Mouse (Mus musculus): ENCODE measurements around the gene BC049715. TPM values are rescaled to one million over a fixed set of nuclear protein-coding genes. Genes with fewer than 3 reads are reported as not detected.

Gene BC049715
- total RNA-seq, 2 experiments from 2014 or later: 0.27 to 0.36 TPM

- DNase-seq: no peak
- intact Hi-C loops (cut with DNase I): no loop called here
Observed at GRCm38 (mm10) chr6:136807395-136808013, 19.9 kb upstream of the BC049715 start.

- intact Hi-C loops (cut with DNase I): no loop called here
- peak; percentile 98 to 99 for DNase-seq
Observed at GRCm38 (mm10) chr6:136808014-136808417, 19.4 kb upstream of the BC049715 start, which contains the start of gene H2afj. TSS of gene H2afj (plus strand) at chr6:136808244.

- intact Hi-C loops (cut with DNase I): no loop called here
- DNase-seq: peak; percentile 38 to 58
Observed at GRCm38 (mm10) chr6:136808631-136809046, 18.8 kb upstream of the BC049715 start.

GRCm38 (mm10) chr6:136809077-136809476 lies 18.3 kb upstream of the BC049715 start:
- peak; percentile 45 to 55 for DNase-seq

GRCm38 (mm10) chr6:136809673-136810072 lies 17.8 kb upstream of the BC049715 start:
- intact Hi-C loops (cut with DNase I): no loop called here
- no peak for DNase-seq

More at GRCm38 (mm10) chr6:136809077-136809476, 18.3 kb upstream of the BC049715 start:
- intact Hi-C loops (cut with DNase I): no loop called here

- no peak for DNase-seq
- intact Hi-C loops (cut with DNase I): no loop called here
Observed at GRCm38 (mm10) chr6:136811196-136811595, 16.2 kb upstream of the BC049715 start.

GRCm38 (mm10) chr6:136813117-136813516 lies 14.3 kb upstream of the BC049715 start:
- intact Hi-C loops (cut with DNase I): no loop called here

GRCm38 (mm10) chr6:136815381-136815780 lies 12.0 kb upstream of the BC049715 start:
- intact Hi-C loops (cut with DNase I): no loop called here
- no peak for DNase-seq

More at GRCm38 (mm10) chr6:136813117-136813516, 14.3 kb upstream of the BC049715 start:
- no peak for DNase-seq

GRCm38 (mm10) chr6:136816826-136817225 lies 10.6 kb upstream of the BC049715 start:
- intact Hi-C loops (cut with DNase I): no loop called here
- no peak for DNase-seq

- intact Hi-C loops (cut with DNase I): no loop called here
- no peak for DNase-seq
Observed at GRCm38 (mm10) chr6:136817549-136817948, 9.9 kb upstream of the BC049715 start.

- intact Hi-C loops (cut with DNase I): loop anchor here (10.0 kb wide), 1 partner anchor 1896 kb away; the partner anchor contains the start of gene Cdkn1b
- no peak for DNase-seq
Observed at GRCm38 (mm10) chr6:136820381-136820780, 7.0 kb upstream of the BC049715 start.

GRCm38 (mm10) chr6:136821086-136821485 lies 6.3 kb upstream of the BC049715 start:
- intact Hi-C loops (cut with DNase I): loop anchor here (10.0 kb wide), 1 partner anchor 1896 kb away; the partner anchor contains the start of gene Cdkn1b
- DNase-seq: no peak

GRCm38 (mm10) chr6:136824987-136825386 lies 2.4 kb upstream of the BC049715 start:
- intact Hi-C loops (cut with DNase I): loop anchor here (10.0 kb wide), 1 partner anchor 1900 kb away; the partner anchor contains the start of gene Cdkn1b
- DNase-seq: no peak

- no peak for DNase-seq
Observed at GRCm38 (mm10) chr6:136827116-136827515, 310 bp upstream of the BC049715 start.

GRCm38 (mm10) chr6:136827881-136828561 lies 595 bp downstream of the BC049715 start, which contains the start of gene Wbp11:
TSS of gene Wbp11 (minus strand) at chr6:136828233.
- intact Hi-C loops (cut with DNase I): loop anchor here (1.0 to 10.0 kb wide), 2 partner anchors 24 to 1903 kb away; partner anchors contain the start of genes Cdkn1b and Hist4h4
- peak; percentile 94 to 95 for DNase-seq

More at GRCm38 (mm10) chr6:136827116-136827515, 310 bp upstream of the BC049715 start:
- intact Hi-C loops (cut with DNase I): loop anchor here (1.0 to 10.0 kb wide), 2 partner anchors 23 to 1902 kb away; partner anchors contain the start of genes Cdkn1b and Hist4h4

- no peak for DNase-seq
- intact Hi-C loops (cut with DNase I): loop anchor here (10.0 kb wide), 1 partner anchor 1904 kb away; the partner anchor contains the start of gene Cdkn1b
Observed at GRCm38 (mm10) chr6:136828681-136829080, 1.3 kb downstream of the BC049715 start.

GRCm38 (mm10) chr6:136831712-136832111 lies 4.3 kb downstream of the BC049715 start:
- DNase-seq: no peak
- intact Hi-C loops (cut with DNase I): no loop called here

- no peak for DNase-seq
Observed at GRCm38 (mm10) chr6:136835352-136835751, 7.9 kb downstream of the BC049715 start, which contains the start of gene Smco3. TSS of gene Smco3 (minus strand) at chr6:136835452.

GRCm38 (mm10) chr6:136837323-136837722 lies 9.9 kb downstream of the BC049715 start:
- no peak for DNase-seq
- intact Hi-C loops (cut with DNase I): loop anchor here (2.0 kb wide), 1 partner anchor 15 kb away; no protein-coding TSS in a partner anchor

More at GRCm38 (mm10) chr6:136835352-136835751, 7.9 kb downstream of the BC049715 start, which contains the start of gene Smco3:
- intact Hi-C loops (cut with DNase I): no loop called here

- DNase-seq: no peak
- intact Hi-C loops (cut with DNase I): no loop called here
Observed at GRCm38 (mm10) chr6:136844903-136845302, 17.5 kb downstream of the BC049715 start.
